Mouse (Mus musculus) macrophage (primary cell): ENCODE data around the gene Uhmk1. TPM values are rescaled to one million over a fixed set of nuclear protein-coding genes. Genes with fewer than 3 reads are reported as not detected.

Experiments
- H3K27ac ChIP-seq: fragments of 350-480 bp; formaldehyde crosslinking; 2 replicates; pipeline ENCODE4 v1.9.0; 2021
- H3K36me3 ChIP-seq: fragments of 350-480 bp; formaldehyde crosslinking; 2 replicates; pipeline ENCODE4 v1.9.0; 2021; ENCODE audit errors: inconsistent target
- H3K4me3 ChIP-seq: fragments of 350-480 bp; formaldehyde crosslinking; 2 replicates; pipeline ENCODE4 v1.9.0; 2021; ENCODE audit errors: inconsistent target
- H3K79me2 ChIP-seq: fragments of 350-480 bp; formaldehyde crosslinking; 2 replicates; pipeline ENCODE4 v1.9.0; 2021; ENCODE audit errors: inconsistent target
- WGBS: methylation state at CpG from one replicate; pipeline ENCODE4 v1.1.7; 2026; ENCODE audit warnings: inconsistent platforms; ENCODE audit not compliant: missing documents; 5-methylcytosine and 5-hydroxymethylcytosine counted together
- polyA plus RNA-seq: library from polyadenylated mRNA; stranded (reverse); fragments of 250-400 nt; gene quantifications from 3 replicates; pipeline ENCODE4 v1.2.4, GENCODE M21; 2018; ENCODE audit warnings: inconsistent platforms

Gene Uhmk1
- polyA plus RNA-seq, 1 experiment from 2014 or later: 39.0 TPM

DNA sequence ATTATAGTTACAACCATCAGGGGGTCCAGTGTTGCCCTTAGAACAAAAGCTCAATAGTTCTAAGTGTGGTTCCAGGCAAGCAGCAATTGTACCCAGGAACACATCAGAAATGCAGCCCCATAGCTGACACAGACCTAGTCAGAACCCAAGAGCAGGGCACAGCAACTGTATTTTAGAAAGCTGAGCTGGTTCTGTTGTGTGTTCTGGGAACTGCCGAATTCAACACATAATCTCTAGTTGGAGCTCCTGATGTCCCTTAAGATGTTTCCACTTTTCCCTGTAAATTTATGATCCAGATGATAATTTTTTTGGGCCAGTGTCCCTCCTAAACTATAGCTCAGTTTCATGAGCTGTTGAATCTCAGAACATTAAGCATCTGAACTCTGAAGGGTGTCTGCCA, 23.3 kb downstream of the Uhmk1 start:
- H3K36me3 ChIP-seq: peaks cover 42% of the 10 kb centered on the region
- 100% methylated on average over 1 of the region's 1 CpGs for WGBS
- H3K79me2 ChIP-seq: no peaks in the 10 kb centered on the region
- H3K27ac ChIP-seq: no peak overlapping the region
- H3K4me3 ChIP-seq: no peak overlapping the region

DNA sequence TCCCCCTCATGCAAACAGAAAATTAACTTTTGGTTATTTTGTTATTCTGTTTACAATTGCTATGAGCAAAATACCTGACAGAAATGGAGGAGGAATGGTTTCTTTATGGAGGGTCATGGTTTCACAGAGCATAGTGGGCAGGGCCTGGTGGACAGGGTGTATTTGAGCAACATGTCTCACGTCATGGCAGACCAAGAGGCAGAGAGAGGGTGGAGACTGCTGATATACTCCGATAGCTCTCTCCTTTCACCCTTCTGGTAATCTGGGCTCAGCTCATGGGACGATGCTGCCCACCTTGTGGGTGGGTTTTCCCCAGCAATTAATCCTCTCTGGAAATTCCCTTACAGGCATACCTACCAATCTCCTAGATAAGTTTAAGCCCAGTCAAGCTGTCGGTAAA, 25.0 kb downstream of the Uhmk1 start:
- H3K79me2 ChIP-seq: no peaks in the 10 kb centered on the region
- H3K27ac ChIP-seq: no peak overlapping the region
- peaks cover 26% of the 10 kb centered on the region for H3K36me3 ChIP-seq
- 91% methylated on average over 4 of the region's 4 CpGs for WGBS
- H3K4me3 ChIP-seq: no peak overlapping the region

GRCm38 (mm10) chr1:170188601-170189000, 26.6 kb downstream of the Uhmk1 start:
- Histone ChIP-seq H3K79me2 (no peaks in the 10 kb centered on the region), H3K36me3 (peaks cover 10% of the 10 kb centered on the region), H3K27ac (no peak overlapping the region), H3K4me3 (no peak overlapping the region)
- 92% methylated on average over 11 of the region's 11 CpGs for WGBS

- Histone ChIP-seq H3K36me3 (no peaks in the 10 kb centered on the region), H3K27ac (no peak overlapping the region), H3K79me2 (no peaks in the 10 kb centered on the region), H3K4me3 (no peak overlapping the region)
- 86% methylated on average over 5 of the region's 5 CpGs for WGBS
These were observed 28.7 kb downstream of the Uhmk1 start for GRCm38 (mm10) chr1:170186531-170186930.

GRCm38 (mm10) chr1:170185137-170185536, 30.1 kb downstream of the Uhmk1 start:
- H3K4me3 ChIP-seq: no peak overlapping the region
- no peaks in the 10 kb centered on the region for H3K79me2 ChIP-seq
- H3K27ac ChIP-seq: no peak overlapping the region
- 41% methylated on average over 3 of the region's 3 CpGs for WGBS
- H3K36me3 ChIP-seq: no peaks in the 10 kb centered on the region

DNA sequence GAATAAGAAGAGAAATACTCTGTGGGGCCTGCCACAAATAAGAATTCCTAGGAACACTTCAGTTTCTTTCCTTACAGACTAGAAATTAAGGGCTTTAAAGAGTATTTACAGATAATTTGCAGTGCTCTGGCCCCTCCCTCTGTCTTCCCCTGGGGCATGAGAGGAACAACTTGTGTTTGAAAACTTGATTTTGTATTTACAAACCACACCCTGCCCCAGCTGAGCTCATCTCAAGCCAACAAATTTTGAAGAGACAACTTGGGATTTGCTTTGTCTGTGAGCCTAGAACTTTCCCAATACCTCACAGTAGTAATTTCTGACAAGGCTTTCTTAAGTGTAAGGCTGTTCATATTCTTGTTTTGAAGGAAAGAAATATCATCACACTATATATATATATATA, 32.5 kb downstream of the Uhmk1 start:
- H3K27ac ChIP-seq: no peak overlapping the region
- H3K79me2 ChIP-seq: no peaks in the 10 kb centered on the region
- H3K36me3 ChIP-seq: no peaks in the 10 kb centered on the region
- H3K4me3 ChIP-seq: no peak overlapping the region

- Histone ChIP-seq H3K4me3 (no peak overlapping the region), H3K36me3 (no peaks in the 10 kb centered on the region), H3K79me2 (peaks cover 26% of the 10 kb centered on the region; the same call in 1 of the 2 replicates), H3K27ac (no peak overlapping the region)
- WGBS: 45% methylated on average over 8 of the region's 8 CpGs
These were observed 38.4 kb downstream of the Uhmk1 start for GRCm38 (mm10) chr1:170176661-170177239.

DNA sequence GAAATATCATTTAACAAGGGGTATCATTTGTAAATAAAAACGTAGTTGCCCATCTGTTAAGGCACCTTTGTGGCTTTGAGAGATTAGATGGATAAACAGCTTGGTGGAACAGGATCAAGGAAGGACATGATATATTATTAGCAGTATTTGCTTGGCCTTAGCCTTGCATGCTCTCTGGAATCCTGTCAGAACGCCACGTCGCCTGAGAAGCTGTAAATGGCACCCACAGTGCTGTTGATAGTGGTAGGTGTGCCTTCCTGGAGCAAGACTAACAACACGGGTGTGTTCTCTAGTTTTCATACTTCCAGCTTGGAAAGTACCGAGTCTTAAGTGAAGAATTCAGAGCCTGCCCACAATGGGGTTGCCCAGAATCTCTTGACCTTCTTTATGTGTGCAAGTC, 39.3 kb downstream of the Uhmk1 start:
- Histone ChIP-seq H3K4me3 (peak overlapping the region; percentile 57; the same call in 1 of the 2 replicates), H3K27ac (0 out of 2 replicates have a peak overlapping the region, but pooled peaks have one; percentile 76), H3K79me2 (peaks cover 35% of the 10 kb centered on the region; the same call in 1 of the 2 replicates), H3K36me3 (no peaks in the 10 kb centered on the region)
- 70% methylated on average over 6 of the region's 6 CpGs for WGBS

GRCm38 (mm10) chr1:170174814-170175332, 40.3 kb downstream of the Uhmk1 start, which contains the start of gene Uap1:
Uap1 (minus strand) TSS chr1:170174957.
- Histone ChIP-seq H3K4me3 (peak within 1 kb of the TSS; percentile 71), H3K27ac (peak within 1 kb of the TSS; percentile 76), H3K36me3 (no peaks in the 10 kb centered on the region), H3K79me2 (peaks cover 45% of the 10 kb centered on the region)
- WGBS: under 1% methylated on average over 52 of the region's 52 CpGs

- WGBS: under 1% methylated on average over 50 of the region's 50 CpGs
- H3K79me2 ChIP-seq: peaks cover 52% of the 10 kb centered on the region
- H3K4me3 ChIP-seq: peak overlapping the region; percentile 71
- H3K27ac ChIP-seq: no peak overlapping the region
- H3K36me3 ChIP-seq: no peaks in the 10 kb centered on the region
These were observed 41.0 kb downstream of the Uhmk1 start for GRCm38 (mm10) chr1:170173991-170174813.

GRCm38 (mm10) chr1:170167781-170168180, 47.4 kb downstream of the Uhmk1 start:
- Histone ChIP-seq H3K79me2 (peaks cover 59% of the 10 kb centered on the region), H3K4me3 (no peak overlapping the region), H3K36me3 (0 out of 2 replicates have a peak, but pooled peaks cover 9% of the 10 kb centered on the region), H3K27ac (no peak overlapping the region)
- 88% methylated on average over 4 of the region's 6 CpGs for WGBS

GRCm38 (mm10) chr1:170164913-170165312, 50.3 kb downstream of the Uhmk1 start:
- H3K4me3 ChIP-seq: no peak overlapping the region
- peaks cover 30% of the 10 kb centered on the region for H3K79me2 ChIP-seq
- WGBS: 17% methylated on average over 3 of the region's 3 CpGs
- no peak overlapping the region for H3K27ac ChIP-seq
- 0 out of 2 replicates have a peak, but pooled peaks cover 9% of the 10 kb centered on the region for H3K36me3 ChIP-seq

DNA sequence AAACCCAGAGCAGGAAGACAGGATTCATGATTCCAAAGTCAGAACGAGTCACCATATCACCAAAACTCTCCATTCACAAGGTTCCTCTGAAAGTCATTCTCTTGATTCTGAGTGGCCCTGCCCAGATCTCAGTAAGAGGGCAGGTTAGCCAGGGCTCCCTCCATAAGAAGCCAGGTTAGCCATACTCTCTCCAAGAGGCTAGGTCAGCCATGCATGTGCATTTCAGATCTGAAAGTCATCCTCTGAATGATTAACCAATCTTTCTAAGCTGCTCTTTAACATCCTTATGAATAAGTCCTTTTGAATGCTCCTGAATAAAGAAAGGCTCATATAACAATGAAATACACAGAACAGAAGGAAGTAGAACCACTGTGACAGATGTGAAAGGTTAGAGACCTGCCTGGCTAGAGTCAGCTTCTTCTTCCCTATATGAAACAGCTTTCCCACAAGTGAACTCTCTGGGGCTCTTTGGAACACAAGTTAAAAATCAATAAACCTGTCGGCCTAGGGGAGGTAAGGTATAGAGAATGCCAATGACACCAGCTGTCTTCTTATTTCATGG, 51.1 kb downstream of the Uhmk1 start:
- H3K36me3 ChIP-seq: 0 out of 2 replicates have a peak, but pooled peaks cover 9% of the 10 kb centered on the region
- H3K79me2 ChIP-seq: peaks cover 23% of the 10 kb centered on the region; the same call in 1 of the 2 replicates
- H3K27ac ChIP-seq: no peak overlapping the region
- WGBS: 59% methylated on average over 2 of the region's 2 CpGs
- H3K4me3 ChIP-seq: no peak overlapping the region

DNA sequence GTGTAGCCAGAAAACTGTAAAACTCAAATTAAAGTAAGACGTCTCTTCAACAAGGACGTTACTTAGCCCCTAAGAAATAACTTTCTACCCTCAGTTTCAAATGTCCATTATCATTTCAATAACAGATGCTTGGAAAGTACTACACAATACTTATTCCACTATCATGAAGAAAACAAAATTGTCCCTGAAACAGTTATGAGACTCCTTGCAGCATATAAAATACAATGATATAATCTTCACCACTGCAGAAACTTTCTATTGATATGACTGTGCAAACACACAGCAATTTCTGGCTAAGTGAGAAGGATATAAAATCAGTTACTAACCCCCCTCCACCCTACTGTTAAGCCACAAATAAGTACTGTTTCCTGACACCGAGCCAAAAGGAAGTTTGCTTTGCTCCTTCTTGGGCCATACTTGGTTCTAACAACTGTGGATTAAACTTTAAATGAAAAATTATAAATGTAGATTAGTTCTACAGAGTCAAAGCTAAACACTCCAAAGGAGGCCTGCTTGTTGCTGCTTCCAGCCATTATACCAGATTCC, 51.7 kb downstream of the Uhmk1 start:
- 34% methylated on average over 3 of the region's 3 CpGs for WGBS
- Histone ChIP-seq H3K4me3 (no peak overlapping the region), H3K36me3 (peaks cover 12% of the 10 kb centered on the region; the same call in 1 of the 2 replicates), H3K27ac (no peak overlapping the region), H3K79me2 (peaks cover 17% of the 10 kb centered on the region; the same call in 1 of the 2 replicates)
